Mouse (Mus musculus) neural tube, embryonic 14.5 days (tissue): ENCODE measurements around the gene Trex1. TPM values are rescaled to one million over a fixed set of nuclear protein-coding genes. Genes with fewer than 3 reads are reported as not detected.
A peak's percentile ranks its signal among the peaks of the same experiment; 100 is the strongest.

ENCODE experiments used
- ATAC-seq: fragments of 200-750 bp; cut with Nextera tagmentation; 2 replicates; pipeline ENCODE4 v1.8.0; 2017; ENCODE audit warnings: low read depth, mild to moderate bottlenecking, moderate TSS enrichment, moderate library complexity
- H3K27ac ChIP-seq: fragments of 300-500 bp; sonication (generic); 2 replicates; pipeline ENCODE4 v1.5.1; 2014; ENCODE audit warnings: low read depth, mild to moderate bottlenecking, control low read depth, low read length, moderate library complexity, mixed read lengths
- H3K27me3 ChIP-seq: fragments of 300-500 bp; sonication (generic); 2 replicates; pipeline ENCODE4 v1.6.1; 2014; ENCODE audit warnings: low read length; ENCODE audit not compliant: control insufficient read depth, insufficient read depth
- H3K36me3 ChIP-seq: fragments of 300-500 bp; sonication (generic); 2 replicates; pipeline ENCODE4 v1.6.1; 2014; ENCODE audit warnings: low read length, mixed read lengths; ENCODE audit not compliant: control insufficient read depth, insufficient read depth
- H3K4me1 ChIP-seq: fragments of 300-500 bp; sonication (generic); 2 replicates; pipeline ENCODE4 v1.6.1; 2014; ENCODE audit warnings: low read length; ENCODE audit not compliant: control insufficient read depth, insufficient read depth
- H3K4me2 ChIP-seq: fragments of 300-500 bp; sonication (generic); 2 replicates; pipeline ENCODE4 v1.6.1; 2014; ENCODE audit warnings: mild to moderate bottlenecking, low read depth, low read length, control low read depth
- H3K4me3 ChIP-seq: fragments of 300-500 bp; sonication (generic); 2 replicates; pipeline ENCODE4 v1.5.1; 2014; ENCODE audit warnings: low read depth, low read length, control low read depth, mixed read lengths
- H3K9ac ChIP-seq: fragments of 300-500 bp; sonication (generic); replicated peaks from 2 replicates; pipeline ENCODE4 v1.6.1; 2014; ENCODE audit warnings: low read depth, mild to moderate bottlenecking, control low read depth, low read length, mixed read lengths
- H3K9me3 ChIP-seq: fragments of 300-500 bp; sonication (generic); 2 replicates; pipeline ENCODE4 v1.6.1; 2016; ENCODE audit warnings: low read length; ENCODE audit not compliant: control insufficient read depth
- WGBS: fragments of 180-500 bp; shearing (Covaris S2); extraction: QIAGEN DNeasy Blood & Tissue Kit; methylation state at CpG from one replicate; pipeline ENCODE4 v1.1.7; 2014; 5-methylcytosine and 5-hydroxymethylcytosine counted together
- polyA plus RNA-seq: library from polyadenylated mRNA; unstranded; fragments of >200 nt; fragmentation: Nextera tagmentation; extraction: Ambion mirVana; gene quantifications from 2 replicates; pipeline ENCODE4 v1.2.1, GENCODE M21; 2014

Trex1 gene
- polyA plus RNA-seq, 1 experiment from 2014 or later = 13.4 TPM

- Histone ChIP-seq H3K4me2 (peak within 1 kb of the TSS; percentile 76), H3K27me3 (no peaks in the 10 kb centered on the region), H3K27ac (no peak within 1 kb of the TSS), H3K4me1 (0 out of 2 replicates have a peak, but pooled peaks cover 5% of the 10 kb centered on the region), H3K9ac (peak within 1 kb of the TSS; percentile 56), H3K9me3 (no peaks in the 10 kb centered on the region), H3K4me3 (peak within 1 kb of the TSS; percentile 52), H3K36me3 (no peaks in the 10 kb centered on the region)
- under 1% methylated on average over 37 of the region's 40 CpGs for WGBS
- ATAC-seq = peak; percentile 79
Observed at GRCm38 (mm10) chr9:109038086-109038895, 21.2 kb downstream of the Trex1 start, which contains the start of gene Shisa5. Gene Shisa5, plus strand, starts transcription at chr9:109038565.

- Histone ChIP-seq H3K27ac (no peak overlapping the region), H3K36me3 (peaks cover 3% of the 10 kb centered on the region; the same call in 1 of the 2 replicates), H3K9ac (no peak overlapping the region), H3K4me2 (no peak overlapping the region), H3K9me3 (no peaks in the 10 kb centered on the region), H3K27me3 (no peaks in the 10 kb centered on the region), H3K4me1 (no peaks in the 10 kb centered on the region), H3K4me3 (no peak overlapping the region)
- ATAC-seq = no peak
- 87% methylated on average over 6 of the region's 6 CpGs for WGBS
Observed at GRCm38 (mm10) chr9:109032435-109032834, 27.1 kb downstream of the Trex1 start.

GRCm38 (mm10) chr9:109031686-109032085 is 27.8 kb downstream of the Trex1 start:
- H3K4me3 ChIP-seq = no peak overlapping the region
- no peaks in the 10 kb centered on the region for H3K27me3 ChIP-seq
- H3K36me3 ChIP-seq = peaks cover 3% of the 10 kb centered on the region; the same call in 1 of the 2 replicates
- no peaks in the 10 kb centered on the region for H3K9me3 ChIP-seq
- no peak for ATAC-seq
- no peak overlapping the region for H3K4me2 ChIP-seq
- H3K9ac ChIP-seq = no peak overlapping the region
- no peak overlapping the region for H3K27ac ChIP-seq
- WGBS = 82% methylated on average over 8 of the region's 8 CpGs
- no peaks in the 10 kb centered on the region for H3K4me1 ChIP-seq

GRCm38 (mm10) chr9:109031001-109031400 is 28.5 kb downstream of the Trex1 start:
- no peak overlapping the region for H3K4me3 ChIP-seq
- H3K9me3 ChIP-seq = no peaks in the 10 kb centered on the region
- WGBS = 92% methylated on average over 7 of the region's 7 CpGs
- no peak overlapping the region for H3K4me2 ChIP-seq
- H3K27ac ChIP-seq = no peak overlapping the region
- peaks cover 3% of the 10 kb centered on the region; the same call in 1 of the 2 replicates for H3K36me3 ChIP-seq
- ATAC-seq = no peak
- no peak overlapping the region for H3K9ac ChIP-seq
- H3K27me3 ChIP-seq = no peaks in the 10 kb centered on the region
- H3K4me1 ChIP-seq = no peaks in the 10 kb centered on the region

- no peaks in the 10 kb centered on the region for H3K9me3 ChIP-seq
- no peak overlapping the region for H3K4me3 ChIP-seq
- WGBS = 80% methylated on average over 3 of the region's 3 CpGs
- H3K27me3 ChIP-seq = no peaks in the 10 kb centered on the region
- no peak overlapping the region for H3K4me2 ChIP-seq
- no peak overlapping the region for H3K27ac ChIP-seq
- no peaks in the 10 kb centered on the region for H3K4me1 ChIP-seq
- H3K36me3 ChIP-seq = peaks cover 3% of the 10 kb centered on the region; the same call in 1 of the 2 replicates
- ATAC-seq = no peak
- no peak overlapping the region for H3K9ac ChIP-seq
Observed at GRCm38 (mm10) chr9:109030312-109030711, 29.2 kb downstream of the Trex1 start.

- Histone ChIP-seq H3K4me2 (no peak overlapping the region), H3K4me1 (no peaks in the 10 kb centered on the region)
- 80% methylated on average over 5 of the region's 5 CpGs for WGBS
Observed at GRCm38 (mm10) chr9:109028919-109029318, 30.6 kb downstream of the Trex1 start.

GRCm38 (mm10) chr9:109028421-109028820 is 31.1 kb downstream of the Trex1 start:
- H3K9me3 ChIP-seq = no peaks in the 10 kb centered on the region
- 80% methylated on average over 3 of the region's 3 CpGs for WGBS

More at GRCm38 (mm10) chr9:109028919-109029318, 30.6 kb downstream of the Trex1 start:
- H3K9me3 ChIP-seq = no peaks in the 10 kb centered on the region
- H3K9ac ChIP-seq = no peak overlapping the region
- H3K36me3 ChIP-seq = peaks cover 3% of the 10 kb centered on the region; the same call in 1 of the 2 replicates
- H3K27me3 ChIP-seq = no peaks in the 10 kb centered on the region
- H3K4me3 ChIP-seq = no peak overlapping the region
- H3K27ac ChIP-seq = no peak overlapping the region
- no peak for ATAC-seq

GRCm38 (mm10) chr9:109027521-109027920 is 32.0 kb downstream of the Trex1 start:
- 83% methylated on average over 8 of the region's 8 CpGs for WGBS
- H3K9me3 ChIP-seq = no peaks in the 10 kb centered on the region
- no peak overlapping the region for H3K27ac ChIP-seq
- no peaks in the 10 kb centered on the region for H3K4me1 ChIP-seq
- H3K36me3 ChIP-seq = peaks cover 5% of the 10 kb centered on the region; the same call in 1 of the 2 replicates
- ATAC-seq = no peak
- no peak overlapping the region for H3K9ac ChIP-seq
- no peaks in the 10 kb centered on the region for H3K27me3 ChIP-seq
- no peak overlapping the region for H3K4me3 ChIP-seq
- H3K4me2 ChIP-seq = no peak overlapping the region

More at GRCm38 (mm10) chr9:109028421-109028820, 31.1 kb downstream of the Trex1 start:
- no peak for ATAC-seq
- Histone ChIP-seq H3K4me3 (no peak overlapping the region), H3K4me1 (no peaks in the 10 kb centered on the region), H3K36me3 (peaks cover 4% of the 10 kb centered on the region; the same call in 1 of the 2 replicates), H3K4me2 (no peak overlapping the region), H3K27ac (no peak overlapping the region), H3K27me3 (no peaks in the 10 kb centered on the region), H3K9ac (no peak overlapping the region)
